ENCODE assay signal across 8 mouse cellular contexts in the genomic region with DNA sequence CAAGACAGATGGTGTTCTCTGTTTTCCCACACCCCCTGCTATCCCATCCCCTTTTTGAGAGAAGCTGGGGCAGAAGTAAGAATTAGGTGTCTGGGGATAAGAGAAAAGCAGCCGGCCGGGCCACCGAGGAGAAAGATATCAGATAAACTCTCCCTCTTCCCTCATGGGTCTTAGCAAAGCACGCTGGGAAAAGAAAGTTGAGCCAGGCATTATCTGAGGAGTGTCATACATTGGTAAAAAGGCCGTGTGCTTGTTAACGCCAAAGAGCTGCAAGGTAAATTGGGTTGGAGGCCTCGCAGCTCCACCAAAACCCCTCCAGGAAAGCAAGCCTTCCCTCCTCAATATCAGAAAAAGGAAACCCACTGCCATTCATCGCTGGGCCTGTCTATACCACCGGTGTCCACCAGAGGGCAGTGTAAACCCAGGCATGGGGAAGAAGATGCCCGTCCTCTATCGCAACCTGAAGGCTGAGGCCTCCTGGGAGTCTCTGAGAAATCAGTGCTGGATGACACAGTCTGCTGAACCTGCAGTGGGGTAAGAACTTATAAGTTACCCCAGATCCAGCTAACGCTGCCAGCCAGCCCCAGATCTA. TPM values are rescaled to one million over a fixed set of nuclear protein-coding genes. Genes with fewer than 3 reads are reported as not detected.
A peak's percentile ranks its signal among the peaks of the same experiment; 100 is the strongest.
DNase-seq lines count a peak whose midpoint lies in the region; ATAC-seq and TF ChIP-seq lines count a peak whose summit lies in the region.

No protein-coding gene starts in this region.

- no peak overlapping the region for H3K4me3 ChIP-seq in heart, embryonic 10.5 days
- no peak overlapping the region for H3K4me3 ChIP-seq in liver, embryonic 16.5 days (ENCODE audit: low read depth, low read length)
- no peak overlapping the region for H3K4me3 ChIP-seq in thymus, adult 2 months (ENCODE audit: control insufficient read depth, insufficient read depth, low read length)

- WGBS in heart, embryonic 10.5 days, result 10% methylated on average over 12 of the region's 12 CpGs
- WGBS in liver, embryonic 16.5 days (ENCODE audit: insufficient replicate concordance), result 8% methylated on average over 12 of the region's 12 CpGs
- 13% methylated on average over 12 of the region's 12 CpGs for WGBS in thymus, adult 2 months

- peak overlapping the region; percentile 4; the same call in 1 of the 2 replicates for H3K4me2 ChIP-seq in liver, embryonic 16.5 days (ENCODE audit: low read depth, low read length)

- H3K27me3 ChIP-seq in heart, embryonic 10.5 days (ENCODE audit: insufficient read depth, poor library complexity, severe bottlenecking), result peaks cover 47% of the 10 kb centered on the region
- H3K27me3 ChIP-seq in liver, embryonic 16.5 days (ENCODE audit: control insufficient read depth, insufficient read depth, low read depth, low read length), result peaks cover 18% of the 10 kb centered on the region
- no peaks in the 10 kb centered on the region for H3K27me3 ChIP-seq in thymus, adult 2 months (ENCODE audit: control insufficient read depth, insufficient read depth, low read length)

- H3K27ac ChIP-seq in heart, embryonic 10.5 days, result no peak overlapping the region
- H3K27ac ChIP-seq in liver, embryonic 16.5 days (ENCODE audit: low read length), result no peak overlapping the region
- H3K27ac ChIP-seq in thymus, adult 2 months (ENCODE audit: control insufficient read depth, insufficient read depth, low read length), result no peak overlapping the region

- 0 out of 2 replicates have a peak, but pooled peaks cover 3% of the 10 kb centered on the region for H3K9me3 ChIP-seq in heart, embryonic 10.5 days
- no peaks in the 10 kb centered on the region for H3K9me3 ChIP-seq in liver, embryonic 16.5 days (replicated peaks; ENCODE audit: control insufficient read depth, low read length)

- TF ChIP-seq POLR2A in thymus, adult 2 months (IDR thresholded peaks at IDR 0.05; ENCODE audit: control insufficient read depth, extremely low read depth, insufficient read depth, low read length, poor library complexity), result no peak

- no peak overlapping the region for H3K9ac ChIP-seq in liver, embryonic 16.5 days (ENCODE audit: low read depth, low read length)

- ATAC-seq in liver, embryonic 16.5 days (ENCODE audit: low read depth), result no peak

- peak; percentile 74 for DNase-seq in CD4-positive helper T cell, adult 2 months (ENCODE audit: low read depth, low spot score)
- peak; percentile 90 for DNase-seq in adrenal gland, postnatal 14 days
- DNase-seq in embryo, embryonic 9.5 days (ENCODE audit: extremely low spot score), result peak; percentile 84
- DNase-seq in heart, embryonic 10.5 days (ENCODE audit: low spot score), result peak; percentile 90
- peak; percentile 62 to 88 for DNase-seq in kidney, postnatal 36 days
- peak; percentile 37 for DNase-seq in ovary, adult 18-20 months (ENCODE audit: low spot score)
- DNase-seq in thymus, adult 2 months, result peak; percentile 92

- no peaks in the 10 kb centered on the region for H3K36me3 ChIP-seq in heart, embryonic 10.5 days
- no peaks in the 10 kb centered on the region for H3K36me3 ChIP-seq in liver, embryonic 16.5 days (ENCODE audit: control insufficient read depth, insufficient read depth)
- no peaks in the 10 kb centered on the region for H3K36me3 ChIP-seq in thymus, adult 2 months (ENCODE audit: control insufficient read depth, insufficient read depth, low read length)

- TF ChIP-seq CTCF in thymus, adult 2 months (IDR thresholded peaks at IDR 0.05; ENCODE audit: borderline replicate concordance, control insufficient read depth, extremely low read depth, insufficient read depth, low read length, poor library complexity), result peak; percentile 89; the same call in 1 of the 2 replicates

- H3K4me1 ChIP-seq in heart, embryonic 10.5 days, result peaks cover 10% of the 10 kb centered on the region
- no peaks in the 10 kb centered on the region for H3K4me1 ChIP-seq in liver, embryonic 16.5 days (ENCODE audit: control insufficient read depth, low read depth, low read length)
- peaks cover 14% of the 10 kb centered on the region for H3K4me1 ChIP-seq in thymus, adult 2 months (replicated peaks; ENCODE audit: control insufficient read depth, insufficient read depth, low read length)

RNA-seq across cellular contexts. Expression of a gene that starts 3.1 kb away (rescaled TPM):
- not detected in 2 replicates for total RNA-seq in adrenal gland, postnatal 14 days (2021)
- 0.34 and 0.57 TPM in 2 replicates for polyA plus RNA-seq in heart, embryonic 10.5 days (2016; fragmentation: Nextera tagmentation; extraction: Ambion mirVana)
- polyA plus RNA-seq in liver, embryonic 16.5 days (2015; fragmentation: Nextera tagmentation; extraction: Ambion mirVana), result 0.15 and 0.21 TPM in 2 replicates
- 0.06 and 0.30 TPM in 2 replicates for polyA plus RNA-seq in thymus, adult 2 months (2012; rRNA removed)

RNA-seq across cellular contexts. Expression of a gene that starts 28.3 kb away (rescaled TPM):
- 17.2 and 18.7 TPM in 2 replicates for total RNA-seq in adrenal gland, postnatal 14 days (2021)
- polyA plus RNA-seq in heart, embryonic 10.5 days (2016; fragmentation: Nextera tagmentation; extraction: Ambion mirVana), result 28.7 and 30.9 TPM in 2 replicates
- 5.3 and 5.6 TPM in 2 replicates for polyA plus RNA-seq in liver, embryonic 16.5 days (2015; fragmentation: Nextera tagmentation; extraction: Ambion mirVana)
- polyA plus RNA-seq in thymus, adult 2 months (2012; rRNA removed), result 70.9 and 78.7 TPM in 2 replicates

RNA-seq across cellular contexts. Expression of a gene that starts 44.8 kb away (rescaled TPM):
- 44.3 and 44.8 TPM in 2 replicates for total RNA-seq in adrenal gland, postnatal 14 days (2021)
- 48.2 and 62.8 TPM in 2 replicates for polyA plus RNA-seq in heart, embryonic 10.5 days (2016; fragmentation: Nextera tagmentation; extraction: Ambion mirVana)
- 24.7 and 25.6 TPM in 2 replicates for polyA plus RNA-seq in liver, embryonic 16.5 days (2015; fragmentation: Nextera tagmentation; extraction: Ambion mirVana)
- polyA plus RNA-seq in thymus, adult 2 months (2012; rRNA removed), result 14.3 and 17.4 TPM in 2 replicates

RNA-seq across cellular contexts. Expression of a gene that starts 44.9 kb away (rescaled TPM):
- total RNA-seq in adrenal gland, postnatal 14 days (2021), result not detected in 2 replicates
- polyA plus RNA-seq in heart, embryonic 10.5 days (2016; fragmentation: Nextera tagmentation; extraction: Ambion mirVana), result 0.36 and 0.80 TPM in 2 replicates
- polyA plus RNA-seq in liver, embryonic 16.5 days (2015; fragmentation: Nextera tagmentation; extraction: Ambion mirVana), result 0.06 TPM in 1 of 2 replicates, not detected in the other
- polyA plus RNA-seq in thymus, adult 2 months (2012; rRNA removed), result 0.87 and 1.2 TPM in 2 replicates

Comparison
In these comparisons a context has a peak if more than half of its experiments do, and no peak if none do; other contexts are left out.
1. DNase-seq: peak in every context shown above with its lines; median percentile 92 in thymus, adult 2 months; 90 in adrenal gland, postnatal 14 days; 90 in heart, embryonic 10.5 days; 84 in embryo, embryonic 9.5 days; 75 in kidney, postnatal 36 days; 74 in CD4-positive helper T cell, adult 2 months; 37 in ovary, adult 18-20 months.